Mouse (Mus musculus) hindbrain, embryonic 13.5 days (tissue): ENCODE measurements around the gene Prcc. TPM values are rescaled to one million over a fixed set of nuclear protein-coding genes. Genes with fewer than 3 reads are reported as not detected.
A peak's percentile ranks its signal among the peaks of the same experiment; 100 is the strongest.
"Not testable (repeated sequence)": the region's sequence is repeated elsewhere in the genome, so short reads cannot be mapped to it uniquely, and the experiment has no call there.

ENCODE experiments used
- ATAC-seq: fragments of 200-750 bp; cut with Nextera tagmentation; 2 replicates; pipeline ENCODE4 v1.8.0; 2017; ENCODE audit warnings: moderate TSS enrichment; ENCODE audit not compliant: low FRiP score
- H3K27ac ChIP-seq: fragments of 300-500 bp; sonication (generic); 2 replicates; pipeline ENCODE4 v1.5.1; 2015; ENCODE audit warnings: inconsistent platforms, mild to moderate bottlenecking, moderate library complexity
- H3K27me3 ChIP-seq: fragments of 300-500 bp; sonication (generic); 2 replicates; pipeline ENCODE4 v1.6.1; 2015; ENCODE audit warnings: mild to moderate bottlenecking, inconsistent platforms
- H3K36me3 ChIP-seq: fragments of 300-500 bp; sonication (generic); 2 replicates; pipeline ENCODE4 v1.6.1; 2015; ENCODE audit warnings: mild to moderate bottlenecking, inconsistent platforms
- H3K4me1 ChIP-seq: fragments of 300-500 bp; sonication (generic); replicated peaks from 2 replicates; pipeline ENCODE4 v1.6.1; 2015; ENCODE audit warnings: inconsistent platforms
- H3K4me2 ChIP-seq: fragments of 300-500 bp; sonication (generic); 2 replicates; pipeline ENCODE4 v1.6.1; 2015; ENCODE audit warnings: inconsistent platforms, mild to moderate bottlenecking, moderate library complexity
- H3K4me3 ChIP-seq: fragments of 300-500 bp; sonication (generic); 2 replicates; pipeline ENCODE4 v1.5.1; 2015; ENCODE audit warnings: mild to moderate bottlenecking, inconsistent platforms
- H3K9ac ChIP-seq: fragments of 300-500 bp; sonication (generic); 2 replicates; pipeline ENCODE4 v1.6.1; 2015; ENCODE audit warnings: mild to moderate bottlenecking, inconsistent platforms
- H3K9me3 ChIP-seq: fragments of 300-500 bp; sonication (generic); 2 replicates; pipeline ENCODE4 v1.6.1; 2016; ENCODE audit warnings: inconsistent platforms
- WGBS: fragments of 180-500 bp; shearing (Covaris S2); methylation state at CpG from one replicate; pipeline ENCODE4 v1.1.7; 2015; 5-methylcytosine and 5-hydroxymethylcytosine counted together
- polyA plus RNA-seq: library from polyadenylated mRNA; unstranded; fragments of >200 nt; fragmentation: Nextera tagmentation; extraction: Ambion mirVana; gene quantifications from 2 replicates; pipeline ENCODE4 v1.2.1, GENCODE M21; 2015

The Prcc gene
- polyA plus RNA-seq, 1 experiment from 2014 or later: 15.5 TPM

- Histone ChIP-seq H3K27me3 (no peaks in the 10 kb centered on the region), H3K27ac (no peak overlapping the region), H3K9ac (no peak overlapping the region), H3K36me3 (no peaks in the 10 kb centered on the region), H3K4me1 (no peaks in the 10 kb centered on the region), H3K4me3 (no peak overlapping the region), H3K4me2 (no peak overlapping the region), H3K9me3 (no peaks in the 10 kb centered on the region)
- 53% methylated on average over 10 of the region's 10 CpGs for WGBS
- no peak for ATAC-seq
These were observed 56.4 kb downstream of the Prcc start for GRCm38 (mm10) chr3:87829025-87829424.

- Histone ChIP-seq H3K4me1 (no peaks in the 10 kb centered on the region), H3K4me3 (no peak overlapping the region), H3K4me2 (no peak overlapping the region), H3K9ac (no peak overlapping the region), H3K27me3 (no peaks in the 10 kb centered on the region), H3K36me3 (no peaks in the 10 kb centered on the region), H3K9me3 (no peaks in the 10 kb centered on the region), H3K27ac (no peak overlapping the region)
- WGBS: 53% methylated on average over 4 of the region's 4 CpGs
- ATAC-seq: no peak
These were observed 57.0 kb downstream of the Prcc start for GRCm38 (mm10) chr3:87828435-87828834.

GRCm38 (mm10) chr3:87824206-87824605 is 61.2 kb downstream of the Prcc start, which contains the start of gene Pear1:
Gene Pear1, minus strand, starts transcription at chr3:87824306.
- H3K4me2 ChIP-seq, H3K4me1 ChIP-seq, H3K27ac ChIP-seq, H3K36me3 ChIP-seq, H3K9me3 ChIP-seq, H3K27me3 ChIP-seq, H3K4me3 ChIP-seq, H3K9ac ChIP-seq, ATAC-seq: not testable (repeated sequence)
- WGBS: 75% methylated on average over 1 of the region's 1 CpGs

GRCm38 (mm10) chr3:87818226-87818625 is 67.2 kb downstream of the Prcc start:
- H3K27me3 ChIP-seq: peaks cover 40% of the 10 kb centered on the region
- no peak overlapping the region for H3K9ac ChIP-seq
- 52% methylated on average over 12 of the region's 12 CpGs for WGBS
- H3K4me1 ChIP-seq: peaks cover 9% of the 10 kb centered on the region; the same call in 1 of the 2 replicates
- no peak for ATAC-seq
- H3K4me3 ChIP-seq: no peak overlapping the region
- no peaks in the 10 kb centered on the region for H3K9me3 ChIP-seq
- no peaks in the 10 kb centered on the region for H3K36me3 ChIP-seq
- H3K4me2 ChIP-seq: no peak overlapping the region
- H3K27ac ChIP-seq: no peak overlapping the region

- no peaks in the 10 kb centered on the region for H3K9me3 ChIP-seq
- H3K4me3 ChIP-seq: no peak overlapping the region
- H3K27me3 ChIP-seq: peaks cover 45% of the 10 kb centered on the region
- peaks cover 9% of the 10 kb centered on the region; the same call in 1 of the 2 replicates for H3K4me1 ChIP-seq
- no peak overlapping the region; the same call in 1 of the 2 replicates for H3K4me2 ChIP-seq
- H3K27ac ChIP-seq: no peak overlapping the region
- H3K36me3 ChIP-seq: no peaks in the 10 kb centered on the region
- 7% methylated on average over 12 of the region's 12 CpGs for WGBS
- ATAC-seq: peak; percentile 41
- H3K9ac ChIP-seq: 0 out of 2 replicates have a peak overlapping the region, but pooled peaks have one; percentile 39
These were observed 68.7 kb downstream of the Prcc start for GRCm38 (mm10) chr3:87816646-87817093.

- Histone ChIP-seq H3K4me3 (no peak overlapping the region), H3K4me1 (peaks cover 9% of the 10 kb centered on the region; the same call in 1 of the 2 replicates), H3K9ac (0 out of 2 replicates have a peak overlapping the region, but pooled peaks have one; percentile 39), H3K36me3 (no peaks in the 10 kb centered on the region), H3K9me3 (no peaks in the 10 kb centered on the region), H3K27me3 (peaks cover 50% of the 10 kb centered on the region), H3K27ac (no peak overlapping the region), H3K4me2 (no peak overlapping the region)
- no peak for ATAC-seq
- WGBS: 70% methylated on average over 6 of the region's 6 CpGs
These were observed 69.2 kb downstream of the Prcc start for GRCm38 (mm10) chr3:87816166-87816565.

GRCm38 (mm10) chr3:87812873-87813272 is 72.5 kb downstream of the Prcc start:
- Histone ChIP-seq H3K36me3 (no peaks in the 10 kb centered on the region), H3K9me3 (no peaks in the 10 kb centered on the region), H3K4me3 (no peak overlapping the region), H3K27me3 (peaks cover 76% of the 10 kb centered on the region), H3K27ac (no peak overlapping the region), H3K4me2 (no peak overlapping the region), H3K4me1 (peaks cover 15% of the 10 kb centered on the region), H3K9ac (no peak overlapping the region)
- 56% methylated on average over 10 of the region's 10 CpGs for WGBS
- ATAC-seq: no peak

GRCm38 (mm10) chr3:87812413-87812812 is 73.0 kb downstream of the Prcc start:
- Histone ChIP-seq H3K4me2 (no peak overlapping the region), H3K4me3 (no peak overlapping the region), H3K9me3 (no peaks in the 10 kb centered on the region), H3K4me1 (peaks cover 15% of the 10 kb centered on the region), H3K27me3 (peaks cover 81% of the 10 kb centered on the region), H3K36me3 (no peaks in the 10 kb centered on the region), H3K9ac (no peak overlapping the region), H3K27ac (no peak overlapping the region)
- 76% methylated on average over 4 of the region's 4 CpGs for WGBS
- no peak for ATAC-seq

- Histone ChIP-seq H3K9ac (no peak overlapping the region), H3K4me3 (no peak overlapping the region), H3K4me2 (no peak overlapping the region), H3K36me3 (no peaks in the 10 kb centered on the region), H3K27me3 (peaks cover 87% of the 10 kb centered on the region), H3K27ac (no peak overlapping the region), H3K4me1 (peaks cover 12% of the 10 kb centered on the region), H3K9me3 (no peaks in the 10 kb centered on the region)
- ATAC-seq: no peak
- 87% methylated on average over 8 of the region's 8 CpGs for WGBS
These were observed 74.1 kb downstream of the Prcc start for GRCm38 (mm10) chr3:87811297-87811696.

GRCm38 (mm10) chr3:87809322-87809962 is 76.0 kb downstream of the Prcc start:
- ATAC-seq: 0 out of 2 replicates have a peak, but pooled peaks have one; percentile 46
- Histone ChIP-seq H3K9me3 (no peaks in the 10 kb centered on the region), H3K4me2 (peak overlapping the region; percentile 36), H3K4me1 (peaks cover 12% of the 10 kb centered on the region), H3K27me3 (peaks cover 87% of the 10 kb centered on the region), H3K4me3 (peak overlapping the region; percentile 15), H3K9ac (0 out of 2 replicates have a peak overlapping the region, but pooled peaks have one; percentile 19), H3K36me3 (no peaks in the 10 kb centered on the region), H3K27ac (no peak overlapping the region)
- WGBS: 5% methylated on average over 28 of the region's 28 CpGs

Other genes starting within 250 kb of the Prcc start
- gene Lrrc71, start 137.0 kb downstream of the Prcc start, polyA plus RNA-seq: 0.43 and 0.71 TPM in 2 replicates
- 29.2 and 40.2 TPM in 2 replicates for gene Ntrk1, start 90.4 kb downstream of the Prcc start, polyA plus RNA-seq
- 1.4 TPM in 2 replicates for gene Insrr, start 88.7 kb downstream of the Prcc start, polyA plus RNA-seq
- 9.8 and 11.0 TPM in 2 replicates for gene Pear1, start 61.3 kb downstream of the Prcc start, polyA plus RNA-seq
- not detected in 2 replicates for gene Sh2d2a, start 38.9 kb downstream of the Prcc start, polyA plus RNA-seq
- gene Hdgf, start 20.7 kb upstream of the Prcc start, polyA plus RNA-seq: 139 and 155 TPM in 2 replicates
- gene Mrpl24, start 33.9 kb upstream of the Prcc start, polyA plus RNA-seq: 63.9 and 70.1 TPM in 2 replicates
- 40.1 and 40.7 TPM in 2 replicates for gene Isg20l2, start 44.7 kb upstream of the Prcc start, polyA plus RNA-seq
- gene Rrnad1, start 45.1 kb upstream of the Prcc start, polyA plus RNA-seq: 19.3 and 20.7 TPM in 2 replicates
- 145 and 148 TPM in 2 replicates for gene Crabp2, start 63.1 kb upstream of the Prcc start, polyA plus RNA-seq
- gene Nes, start 85.5 kb upstream of the Prcc start, polyA plus RNA-seq: 49.5 and 55.3 TPM in 2 replicates
- gene Bcan, start 114.6 kb upstream of the Prcc start, polyA plus RNA-seq: 35.8 and 39.8 TPM in 2 replicates
- 0.47 and 0.56 TPM in 2 replicates for gene Hapln2, start 142.0 kb upstream of the Prcc start, polyA plus RNA-seq
- 27.4 and 30.6 TPM in 2 replicates for gene Gpatch4, start 157.5 kb upstream of the Prcc start, polyA plus RNA-seq
- 151 and 163 TPM in 2 replicates for gene Naxe, start 172.9 kb upstream of the Prcc start, polyA plus RNA-seq
- gene Ttc24, start 192.7 kb upstream of the Prcc start, polyA plus RNA-seq: not detected in 2 replicates
- 3.2 and 3.6 TPM in 2 replicates for gene Iqgap3, start 196.4 kb upstream of the Prcc start, polyA plus RNA-seq